Mouse (Mus musculus) B cell, adult 2 months (primary cell): ENCODE data around the gene Gpbp1l1.
A peak's percentile ranks its signal among the peaks of the same experiment; 100 is the strongest.

Experiments
- DNase-seq, 2 experiments: peaks; one replicate each; pipeline ENCODE4 v3.0.0; 2022

Gene Gpbp1l1

GRCm38 (mm10) chr4:116557306-116558121, at the start of gene Gpbp1l1:
TSS of gene Gpbp1l1 (plus strand) at chr4:116557658.
- DNase-seq: peak; percentile 99

- no peak for DNase-seq
Observed at GRCm38 (mm10) chr4:116531109-116531508, 26.3 kb upstream of the Gpbp1l1 start.

GRCm38 (mm10) chr4:116536351-116536750, 21.1 kb upstream of the Gpbp1l1 start:
- no peak for DNase-seq

- no peak for DNase-seq
Observed at GRCm38 (mm10) chr4:116537737-116538136, 19.7 kb upstream of the Gpbp1l1 start.

- DNase-seq: no peak
Observed at GRCm38 (mm10) chr4:116550432-116550831, 7.0 kb upstream of the Gpbp1l1 start.

- DNase-seq: no peak
Observed at GRCm38 (mm10) chr4:116553035-116553434, 4.4 kb upstream of the Gpbp1l1 start.

GRCm38 (mm10) chr4:116555413-116556300, 1.8 kb upstream of the Gpbp1l1 start, which contains the start of gene Tmem69:
TSS of gene Tmem69 (minus strand) at chr4:116555936.
- DNase-seq: peak; percentile 85 to 87

- peak; percentile 97 for DNase-seq
Observed at GRCm38 (mm10) chr4:116556561-116557305, 725 bp upstream of the Gpbp1l1 start.

- no peak for DNase-seq
Observed at GRCm38 (mm10) chr4:116558151-116558882, 859 bp downstream of the Gpbp1l1 start.

GRCm38 (mm10) chr4:116595793-116596192, 38.3 kb downstream of the Gpbp1l1 start:
- no peak for DNase-seq

- DNase-seq: peak in 1 of 2 experiments; percentile 1
Observed at GRCm38 (mm10) chr4:116596379-116596778, 38.9 kb downstream of the Gpbp1l1 start, which contains the start of gene Ccdc17. TSS of gene Ccdc17 (plus strand) at chr4:116596654.

- peak; percentile 87 to 88 for DNase-seq
Observed at GRCm38 (mm10) chr4:116596978-116597881, 39.8 kb downstream of the Gpbp1l1 start.

GRCm38 (mm10) chr4:116612621-116613020, 55.2 kb downstream of the Gpbp1l1 start:
- no peak for DNase-seq

- DNase-seq: no peak
Observed at GRCm38 (mm10) chr4:116615237-116615636, 57.8 kb downstream of the Gpbp1l1 start.

- DNase-seq: no peak
Observed at GRCm38 (mm10) chr4:116624831-116625230, 67.4 kb downstream of the Gpbp1l1 start.

- peak; percentile 81 to 82 for DNase-seq
Observed at GRCm38 (mm10) chr4:116626658-116627358, 69.3 kb downstream of the Gpbp1l1 start.

- DNase-seq: peak; percentile 97 to 98
Observed at GRCm38 (mm10) chr4:116627359-116627716, 69.9 kb downstream of the Gpbp1l1 start.

GRCm38 (mm10) chr4:116627722-116628662, 70.5 kb downstream of the Gpbp1l1 start, which contains the start of gene Nasp:
TSS of gene Nasp (minus strand) at chr4:116627941.
- DNase-seq: peak; percentile 83 to 86

GRCm38 (mm10) chr4:116635197-116635596, 77.7 kb downstream of the Gpbp1l1 start:
- no peak for DNase-seq
